Mouse (Mus musculus): ENCODE measurements at regions not wholly inside any gene's neighbourhood (a gene's known extent, or its start where the extent isn't known, plus 50 kb on each side); places are given as distances from the start of the nearest gene placed in this dataset.

- TF ChIP-seq CTCF (IDR thresholded peaks at IDR 0.05; ENCODE audit: low read depth, low read length) (no peak), POLR2A (IDR thresholded peaks at IDR 0.05; ENCODE audit: insufficient read depth, low read length) (no peak), EP300 (IDR thresholded peaks at IDR 0.05; ENCODE audit: insufficient read depth, low read depth, low read length) (no peak)
These were observed 249.0 kb upstream of the Nxpe4 start for GRCm38 (mm10) chr9:47912823-47913222.
